Mouse (Mus musculus) heart, adult 2 months (tissue): ENCODE measurements at regions not wholly inside any gene's neighbourhood (a gene's known extent, or its start where the extent isn't known, plus 50 kb on each side); places are given as distances from the start of the nearest gene placed in this dataset.

Experiments
- EP300 ChIP-seq: fragments of 200-500 bp; IDR thresholded peaks from 2 replicates; pipeline ENCODE4 v1.6.1; 2011; ENCODE audit warnings: low read depth, low read length, control low read depth; ENCODE audit not compliant: insufficient read depth
- POLR2A ChIP-seq: fragments of 200-500 bp; IDR thresholded peaks from 2 replicates; pipeline ENCODE4 v1.6.1; 2011; ENCODE audit warnings: mild to moderate bottlenecking, low read depth, low read length, control low read depth; ENCODE audit not compliant: insufficient read depth

DNA sequence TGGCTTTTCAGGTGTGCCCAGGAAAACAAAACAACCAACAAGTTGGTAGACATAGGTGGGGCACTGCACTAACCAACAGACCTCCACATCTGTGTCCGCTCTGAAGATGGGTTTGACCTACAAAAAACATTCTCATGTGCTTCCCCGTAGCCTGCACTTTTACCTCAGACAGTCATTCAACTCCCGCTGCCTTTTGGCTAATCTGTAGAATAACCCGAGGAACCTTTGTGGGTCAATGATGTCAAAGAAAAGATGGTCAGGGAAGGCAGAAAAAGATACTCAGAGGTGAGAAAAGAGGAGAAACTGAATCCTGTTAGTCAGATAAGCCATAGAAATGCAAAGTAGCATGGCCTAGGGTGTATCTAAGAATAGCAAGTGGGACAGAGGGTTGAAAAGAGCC is 170.8 kb downstream of the Snx19 start:
- TF ChIP-seq EP300 (no peak), POLR2A (no peak)
